Mouse (Mus musculus) CD4-positive, CD25-positive, alpha-beta regulatory T cell, adult 2 months (primary cell): ENCODE data around the gene Srd5a1.
"Not testable (repeated sequence)": the region's sequence is repeated elsewhere in the genome, so short reads cannot be mapped to it uniquely, and the experiment has no call there.

Experiments used
- DNase-seq: peaks from one replicate; pipeline ENCODE4 v3.0.0-alpha.2; 2012; ENCODE audit warnings: low read depth, low spot score

The Srd5a1 gene

DNA sequence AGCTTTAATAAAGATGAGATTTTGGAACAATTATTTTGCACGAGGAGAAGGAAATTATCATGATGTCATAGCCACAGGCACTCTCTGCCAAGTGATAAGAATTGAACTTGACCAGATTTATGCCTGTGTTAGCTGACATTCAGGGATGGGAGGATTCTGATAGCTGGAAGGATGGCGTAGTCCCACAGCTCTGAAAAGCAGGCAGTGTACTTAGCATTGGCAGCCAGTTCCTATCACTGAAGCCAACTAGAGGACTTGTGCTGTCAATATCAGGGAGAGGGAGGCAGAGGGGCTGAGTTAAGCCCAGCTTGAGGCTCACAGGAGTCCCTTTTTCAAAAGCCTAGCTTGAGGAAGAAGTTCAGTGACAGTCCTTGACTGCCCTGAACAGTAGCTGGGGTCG lies 13.3 kb upstream of the Srd5a1 start:
- no peak for DNase-seq

DNA sequence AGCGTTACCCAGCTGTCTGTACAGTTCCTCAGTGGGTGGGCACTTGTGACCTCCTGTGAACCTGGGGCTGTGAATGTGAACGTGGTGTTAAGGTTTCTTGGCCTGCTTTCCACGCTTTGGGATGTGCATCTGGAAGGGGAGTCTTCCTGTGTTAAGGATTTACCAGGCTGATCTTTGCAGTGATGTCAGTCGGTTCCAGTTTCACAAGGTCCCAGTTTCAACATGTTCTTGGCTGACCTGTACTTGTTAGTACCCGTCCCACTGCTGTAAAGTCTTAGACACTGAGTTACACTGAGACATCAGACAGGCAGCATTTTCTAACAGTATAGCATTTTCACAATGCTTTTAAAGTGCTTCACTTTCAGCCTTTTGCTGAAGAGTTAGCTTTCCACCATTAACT lies 12.6 kb upstream of the Srd5a1 start:
- no peak for DNase-seq

GRCm38 (mm10) chr13:69616716-69617115 lies 5.5 kb upstream of the Srd5a1 start:
- no peak for DNase-seq

- DNase-seq = no peak
These were observed 918 bp upstream of the Srd5a1 start for GRCm38 (mm10) chr13:69612175-69612544.

- no peak for DNase-seq
These were observed 368 bp downstream of the Srd5a1 start for GRCm38 (mm10) chr13:69610751-69611397.

DNA sequence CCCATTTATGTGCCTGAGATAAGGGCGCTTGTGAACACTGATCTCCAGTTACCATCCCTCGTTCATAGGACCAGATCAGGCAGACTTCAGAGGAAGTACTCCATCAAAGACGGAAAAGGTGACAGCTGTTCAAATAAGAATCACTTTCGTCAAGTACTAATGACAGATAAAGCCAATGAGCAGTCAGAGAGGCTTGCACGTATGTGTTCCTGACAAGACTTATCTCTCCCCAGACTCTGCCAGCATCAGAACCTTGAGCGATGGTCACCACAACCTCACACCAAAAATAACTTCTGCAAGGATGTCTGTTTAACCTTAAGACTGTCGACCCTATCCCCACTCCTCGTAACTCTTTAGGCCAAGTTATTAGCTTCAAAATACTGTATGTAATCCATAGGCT lies 2.5 kb downstream of the Srd5a1 start:
- DNase-seq = no peak

DNA sequence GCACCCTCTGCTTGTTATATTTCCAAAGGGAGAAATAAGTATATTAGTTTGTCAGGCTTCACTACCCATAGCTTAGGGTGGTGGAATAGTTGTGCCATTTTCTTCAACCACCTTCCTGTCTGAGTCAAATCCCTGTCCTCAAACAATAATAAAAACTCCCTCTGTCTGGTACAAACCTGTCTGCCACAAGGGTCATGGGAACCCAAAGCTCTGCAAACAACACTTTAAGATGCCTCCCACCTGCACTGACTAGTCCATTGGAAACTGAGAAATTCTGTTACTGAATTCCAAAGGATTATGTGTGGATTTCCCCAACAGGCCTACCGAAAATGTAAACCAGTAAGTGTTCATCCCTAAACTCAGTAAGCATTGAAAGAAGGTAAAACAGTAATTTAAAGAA lies 6.6 kb downstream of the Srd5a1 start:
- no peak for DNase-seq

- no peak for DNase-seq
These were observed 9.9 kb downstream of the Srd5a1 start for GRCm38 (mm10) chr13:69601321-69601720.

DNA sequence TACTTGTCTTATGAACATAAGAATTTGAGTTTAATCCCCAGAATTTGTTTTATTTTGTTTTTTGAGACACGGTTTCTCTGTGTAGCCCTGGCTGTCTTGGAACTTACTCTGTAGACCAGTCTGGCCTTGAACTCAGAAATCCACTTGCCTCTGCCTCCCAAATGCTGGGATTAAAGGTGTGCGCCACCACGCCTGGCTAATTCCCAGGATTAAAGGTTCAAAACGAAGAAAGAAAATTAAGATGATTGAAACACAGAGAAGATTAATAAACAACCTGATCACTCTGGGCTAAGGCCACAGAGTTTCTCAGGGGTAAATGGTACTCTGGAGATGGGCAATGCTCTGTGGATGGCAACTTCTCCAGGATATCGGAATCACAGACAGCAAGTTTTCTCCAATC lies 10.4 kb downstream of the Srd5a1 start:
- not testable (repeated sequence) for DNase-seq

DNA sequence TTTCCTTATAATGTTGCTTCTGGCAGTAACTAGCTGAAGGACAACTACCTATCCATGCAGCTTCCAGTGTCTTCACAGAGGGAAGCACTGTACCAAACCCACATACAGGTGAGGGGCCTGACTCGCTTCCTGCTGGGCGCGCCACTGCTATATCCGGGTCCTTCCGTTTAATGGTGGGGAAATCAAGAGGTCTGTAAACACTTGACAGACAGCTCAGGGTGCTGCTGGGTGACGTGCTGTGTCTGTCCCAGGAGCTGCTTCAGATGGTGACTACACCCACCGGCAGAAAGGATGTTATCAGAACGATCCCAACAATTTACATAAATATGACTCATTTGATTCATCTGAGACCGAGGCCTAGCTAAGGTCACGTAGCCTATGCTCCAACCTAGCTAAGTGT lies 12.4 kb downstream of the Srd5a1 start:
- DNase-seq = no peak

GRCm38 (mm10) chr13:69596515-69596914 lies 14.7 kb downstream of the Srd5a1 start:
- DNase-seq = no peak

DNA sequence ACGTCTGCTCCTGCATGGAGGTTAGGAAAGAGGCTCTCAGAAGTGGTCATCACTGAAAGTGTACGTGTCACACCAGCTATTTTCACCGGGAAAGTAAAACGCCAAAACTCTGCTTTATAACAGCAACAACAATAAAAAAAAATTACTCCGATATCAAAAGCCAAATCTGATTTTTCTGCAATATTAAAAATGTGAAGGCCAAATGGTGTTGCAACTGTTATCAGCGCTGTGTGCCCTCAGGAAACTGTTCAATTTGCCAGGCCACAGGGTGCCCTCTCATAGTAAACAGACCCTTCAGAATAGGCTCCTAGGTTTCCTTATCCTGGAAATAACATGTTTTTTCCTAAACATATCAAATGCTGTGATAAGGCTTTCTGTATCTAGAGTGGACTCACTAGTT lies 15.3 kb downstream of the Srd5a1 start:
- no peak for DNase-seq

- DNase-seq = no peak
These were observed 16.5 kb downstream of the Srd5a1 start for GRCm38 (mm10) chr13:69594577-69595256.

- DNase-seq = no peak
These were observed 17.8 kb downstream of the Srd5a1 start for GRCm38 (mm10) chr13:69593453-69593852.

GRCm38 (mm10) chr13:69592226-69592625 lies 19.0 kb downstream of the Srd5a1 start:
- DNase-seq = no peak

GRCm38 (mm10) chr13:69591338-69591737 lies 19.9 kb downstream of the Srd5a1 start:
- DNase-seq = no peak

DNA sequence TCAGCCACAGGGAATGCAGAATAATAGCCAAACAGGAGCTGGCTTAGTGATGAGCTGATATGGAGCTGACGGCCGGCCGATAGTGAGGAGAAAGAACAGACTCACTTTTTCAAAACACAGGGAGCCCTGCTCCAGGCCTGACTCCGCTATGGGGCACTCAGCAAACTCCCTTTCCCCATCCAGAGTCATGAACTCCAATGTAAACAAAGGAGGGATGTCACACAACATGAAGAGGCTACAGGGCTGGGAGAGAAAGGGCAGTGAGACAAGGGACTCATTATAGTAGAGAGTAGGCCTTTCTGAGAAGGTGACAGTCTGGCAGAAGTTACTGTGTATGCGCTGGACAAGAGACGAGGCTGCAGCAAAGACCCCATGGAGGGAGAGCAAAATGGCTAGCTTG lies 23.0 kb downstream of the Srd5a1 start:
- DNase-seq = no peak

DNA sequence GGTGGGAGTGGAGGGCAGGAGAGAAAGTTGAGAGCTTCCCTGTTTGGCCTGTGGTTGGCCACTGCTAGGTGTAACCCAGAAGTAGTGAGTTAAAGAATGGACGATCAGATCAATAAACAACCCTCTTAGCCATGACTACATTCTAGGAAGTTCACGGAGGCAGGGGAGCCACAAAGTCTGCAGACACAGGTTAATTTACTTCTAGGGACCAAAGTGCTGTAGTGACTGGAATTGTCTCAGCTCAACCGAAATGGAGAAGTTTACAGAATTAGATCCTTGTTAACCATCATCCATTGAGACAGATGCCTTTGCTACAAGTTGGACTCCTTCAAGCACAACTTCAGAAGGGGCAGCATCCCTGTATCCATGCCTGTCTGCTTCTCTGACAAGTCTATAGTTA lies 23.4 kb downstream of the Srd5a1 start:
- DNase-seq = no peak

DNA sequence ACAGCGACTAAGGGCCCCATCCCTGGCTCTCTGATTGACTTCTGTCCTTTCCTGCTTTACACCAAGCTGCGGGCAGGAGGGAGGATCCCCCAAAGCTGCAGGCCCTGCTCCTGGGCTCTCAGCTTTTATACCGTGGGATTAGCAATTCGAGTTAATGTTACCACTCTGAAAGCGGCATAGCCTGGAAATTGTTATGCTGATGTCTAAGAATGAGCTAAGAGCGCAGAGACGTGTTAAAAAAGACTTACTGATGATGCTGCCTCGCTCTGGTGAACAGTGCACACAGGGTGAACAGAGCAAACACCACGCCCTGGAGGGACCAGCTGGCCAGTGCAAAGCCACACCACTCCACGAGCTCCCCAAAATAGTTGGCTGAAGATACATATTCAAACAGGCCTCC lies 24.9 kb downstream of the Srd5a1 start:
- no peak for DNase-seq

- DNase-seq = no peak
These were observed 25.4 kb downstream of the Srd5a1 start for GRCm38 (mm10) chr13:69585828-69586227.

DNA sequence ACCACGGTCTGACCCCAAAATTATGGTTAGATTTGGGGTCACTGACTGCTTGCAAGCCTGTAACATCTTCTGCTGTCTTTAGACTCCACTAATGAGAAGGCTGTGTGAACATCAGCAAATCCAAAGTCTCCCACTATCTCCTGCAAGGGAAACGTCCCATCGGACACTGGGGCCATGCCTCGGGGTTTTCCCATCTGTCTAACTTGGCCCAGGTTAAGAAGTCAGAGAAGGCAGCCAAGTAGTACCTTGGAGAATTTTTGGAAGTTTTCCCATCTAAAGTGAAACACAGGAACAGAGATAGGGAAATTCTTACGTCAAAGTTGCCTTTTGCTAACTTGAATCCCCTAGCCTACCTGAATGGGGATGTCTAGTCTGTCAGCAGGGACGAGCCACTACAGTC lies 27.7 kb downstream of the Srd5a1 start:
- DNase-seq = no peak

DNA sequence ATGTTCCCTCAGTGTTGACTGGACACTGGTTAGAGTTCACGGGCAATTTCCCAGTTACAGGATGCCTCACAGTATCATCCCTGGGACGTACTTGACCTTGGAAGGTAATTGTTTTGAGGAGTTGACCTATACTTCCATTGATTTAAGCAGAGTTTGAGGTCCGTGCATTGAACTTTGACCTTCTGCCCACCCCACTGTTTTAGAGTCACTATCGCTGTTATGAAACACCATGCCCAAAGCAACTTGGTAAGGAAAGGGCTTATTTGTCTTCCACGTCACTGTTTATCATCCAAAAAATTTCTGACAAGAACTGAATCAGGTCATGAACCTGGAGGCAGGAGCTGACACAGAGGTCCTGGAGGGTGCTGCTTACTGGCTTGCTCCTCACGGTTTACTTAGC lies 28.8 kb downstream of the Srd5a1 start:
- DNase-seq = no peak

- DNase-seq = no peak
These were observed 33.9 kb downstream of the Srd5a1 start for GRCm38 (mm10) chr13:69577181-69577834.
